Mouse (Mus musculus): ENCODE results near the gene Trim14.

The Trim14 gene

GRCm38 (mm10) chr4:46485696-46486417, 50.1 kb downstream of the Trim14 start:
- peak; percentile 68 to 77 for DNase-seq (ENCODE audit: low spot score in 2 of 2)

GRCm38 (mm10) chr4:46479081-46479480, 56.9 kb downstream of the Trim14 start:
- DNase-seq (ENCODE audit: low spot score in 2 of 2): no peak

- DNase-seq (ENCODE audit: low spot score in 2 of 2): no peak
Observed at GRCm38 (mm10) chr4:46475101-46475500, 60.8 kb downstream of the Trim14 start.

GRCm38 (mm10) chr4:46465740-46466139, 70.2 kb downstream of the Trim14 start:
- DNase-seq (ENCODE audit: low spot score in 2 of 2): no peak

- no peak for DNase-seq (ENCODE audit: low spot score in 2 of 2)
Observed at GRCm38 (mm10) chr4:46463130-46463830, 72.7 kb downstream of the Trim14 start.

GRCm38 (mm10) chr4:46458411-46458810, 77.5 kb downstream of the Trim14 start:
- DNase-seq (ENCODE audit: low spot score in 2 of 2): no peak

GRCm38 (mm10) chr4:46457186-46457585, 78.8 kb downstream of the Trim14 start:
- no peak for DNase-seq (ENCODE audit: low spot score in 2 of 2)

GRCm38 (mm10) chr4:46456762-46457161, 79.2 kb downstream of the Trim14 start:
- no peak for DNase-seq (ENCODE audit: low spot score in 2 of 2)

GRCm38 (mm10) chr4:46454097-46454864, 81.7 kb downstream of the Trim14 start:
- DNase-seq (ENCODE audit: low spot score in 2 of 2): no peak

GRCm38 (mm10) chr4:46452855-46453719, 82.9 kb downstream of the Trim14 start:
- DNase-seq (ENCODE audit: low spot score in 2 of 2): no peak

GRCm38 (mm10) chr4:46452481-46452850, 83.5 kb downstream of the Trim14 start:
- peak; percentile 46 to 55 for DNase-seq (ENCODE audit: low spot score in 2 of 2)

- DNase-seq (ENCODE audit: low spot score in 2 of 2): peak; percentile 51 to 76
Observed at GRCm38 (mm10) chr4:46451758-46452480, 84.0 kb downstream of the Trim14 start.

- peak; percentile 56 to 79 for DNase-seq (ENCODE audit: low spot score in 2 of 2)
Observed at GRCm38 (mm10) chr4:46451240-46451757, 84.6 kb downstream of the Trim14 start.

- peak; percentile 87 to 91 for DNase-seq (ENCODE audit: low spot score in 2 of 2)
Observed at GRCm38 (mm10) chr4:46450519-46451131, 85.3 kb downstream of the Trim14 start, which contains the start of gene Anp32b. Anp32b (plus strand) TSS chr4:46450902.

GRCm38 (mm10) chr4:46450020-46450518, 85.9 kb downstream of the Trim14 start:
- no peak for DNase-seq (ENCODE audit: low spot score in 2 of 2)

GRCm38 (mm10) chr4:46448886-46449285, 87.1 kb downstream of the Trim14 start:
- no peak for DNase-seq (ENCODE audit: low spot score in 2 of 2)

GRCm38 (mm10) chr4:46447461-46447860, 88.5 kb downstream of the Trim14 start:
- no peak for DNase-seq (ENCODE audit: low spot score in 2 of 2)

- DNase-seq (ENCODE audit: low spot score in 2 of 2): no peak
Observed at GRCm38 (mm10) chr4:46445237-46445945, 90.5 kb downstream of the Trim14 start.

Data from urinary bladder, adult 18-20 months (tissue).